Mouse (Mus musculus) stomach, postnatal 0 days (tissue): ENCODE data around the gene Meis2.

Source experiments
- CTCF ChIP-seq: IDR thresholded peaks from 2 replicates; pipeline ENCODE4 v1.5.1; 2016; ENCODE audit warnings: antibody characterized with exemption, low read depth, mild to moderate bottlenecking, moderate library complexity
- EP300 ChIP-seq: optimal IDR thresholded peaks from 2 replicates; pipeline ENCODE3; 2016; ENCODE audit warnings: antibody characterized with exemption

DNA sequence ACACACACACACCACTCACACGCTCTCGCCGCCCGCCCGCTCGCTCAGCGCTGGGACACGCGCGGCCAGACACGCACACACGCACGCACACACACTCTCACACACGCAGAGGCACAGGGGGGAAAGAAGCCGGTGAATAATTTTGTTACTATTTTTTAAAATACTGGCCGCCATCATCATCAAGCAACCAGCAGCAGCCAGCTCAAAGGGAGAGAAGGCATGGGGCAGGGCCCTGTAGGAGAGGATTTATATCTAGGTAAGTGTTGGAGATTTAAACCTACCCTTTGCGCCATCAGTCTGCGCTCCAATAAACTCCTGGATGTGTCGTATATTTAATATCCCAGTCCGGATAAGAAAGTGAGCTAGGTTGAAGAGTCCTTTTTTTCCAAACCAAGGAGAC lies 1.1 kb downstream of the Meis2 start:
- TF ChIP-seq CTCF (no peak), EP300 (no peak)
